Mouse (Mus musculus): ENCODE measurements around the gene Pigr. TPM values are rescaled to one million over a fixed set of nuclear protein-coding genes. Genes with fewer than 3 reads are reported as not detected.

The Pigr gene
- 1.5 and 1.8 TPM in 2 replicates for total RNA-seq (2017)

- ATAC-seq (ENCODE audit: extremely low read depth, insufficient number of reproducible peaks, low FRiP score, poor library complexity, severe bottlenecking), result no peak
These were observed at the start of gene Pigr for GRCm38 (mm10) chr1:130826448-130826847. Gene Pigr, plus strand, starts transcription at chr1:130826684.

GRCm38 (mm10) chr1:130779867-130780266, 46.6 kb upstream of the Pigr start:
- ATAC-seq (ENCODE audit: extremely low read depth, insufficient number of reproducible peaks, low FRiP score, poor library complexity, severe bottlenecking), result no peak

GRCm38 (mm10) chr1:130784054-130784453, 42.4 kb upstream of the Pigr start:
- ATAC-seq (ENCODE audit: extremely low read depth, insufficient number of reproducible peaks, low FRiP score, poor library complexity, severe bottlenecking), result peak; percentile 55; the same call in 1 of the 2 replicates

- ATAC-seq (ENCODE audit: extremely low read depth, insufficient number of reproducible peaks, low FRiP score, poor library complexity, severe bottlenecking), result no peak
These were observed 39.5 kb upstream of the Pigr start for GRCm38 (mm10) chr1:130787001-130787400.

- ATAC-seq (ENCODE audit: extremely low read depth, insufficient number of reproducible peaks, low FRiP score, poor library complexity, severe bottlenecking), result no peak
These were observed 36.7 kb upstream of the Pigr start for GRCm38 (mm10) chr1:130789512-130790451.

GRCm38 (mm10) chr1:130795331-130795730, 31.2 kb upstream of the Pigr start:
- no peak for ATAC-seq (ENCODE audit: extremely low read depth, insufficient number of reproducible peaks, low FRiP score, poor library complexity, severe bottlenecking)

- peak; percentile 63; the same call in 1 of the 2 replicates for ATAC-seq (ENCODE audit: extremely low read depth, insufficient number of reproducible peaks, low FRiP score, poor library complexity, severe bottlenecking)
These were observed 29.4 kb upstream of the Pigr start for GRCm38 (mm10) chr1:130796967-130797684.

GRCm38 (mm10) chr1:130798037-130798436, 28.4 kb upstream of the Pigr start:
- ATAC-seq (ENCODE audit: extremely low read depth, insufficient number of reproducible peaks, low FRiP score, poor library complexity, severe bottlenecking), result no peak

- no peak for ATAC-seq (ENCODE audit: extremely low read depth, insufficient number of reproducible peaks, low FRiP score, poor library complexity, severe bottlenecking)
These were observed 27.9 kb upstream of the Pigr start for GRCm38 (mm10) chr1:130798551-130798950.

GRCm38 (mm10) chr1:130799399-130799798, 27.1 kb upstream of the Pigr start:
- 0 out of 2 replicates have a peak, but pooled peaks have one; percentile 29 for ATAC-seq (ENCODE audit: extremely low read depth, insufficient number of reproducible peaks, low FRiP score, poor library complexity, severe bottlenecking)

- ATAC-seq (ENCODE audit: extremely low read depth, insufficient number of reproducible peaks, low FRiP score, poor library complexity, severe bottlenecking), result no peak
These were observed 25.9 kb upstream of the Pigr start, which contains the start of gene Fcamr for GRCm38 (mm10) chr1:130800602-130801001. Gene Fcamr, plus strand, starts transcription at chr1:130800902.

- no peak for ATAC-seq (ENCODE audit: extremely low read depth, insufficient number of reproducible peaks, low FRiP score, poor library complexity, severe bottlenecking)
These were observed 25.0 kb upstream of the Pigr start for GRCm38 (mm10) chr1:130801511-130801910.

- ATAC-seq (ENCODE audit: extremely low read depth, insufficient number of reproducible peaks, low FRiP score, poor library complexity, severe bottlenecking), result no peak
These were observed 23.5 kb upstream of the Pigr start for GRCm38 (mm10) chr1:130802976-130803375.

GRCm38 (mm10) chr1:130804279-130804678, 22.2 kb upstream of the Pigr start:
- no peak for ATAC-seq (ENCODE audit: extremely low read depth, insufficient number of reproducible peaks, low FRiP score, poor library complexity, severe bottlenecking)

- no peak for ATAC-seq (ENCODE audit: extremely low read depth, insufficient number of reproducible peaks, low FRiP score, poor library complexity, severe bottlenecking)
These were observed 15.6 kb upstream of the Pigr start for GRCm38 (mm10) chr1:130810906-130811305.

- no peak for ATAC-seq (ENCODE audit: extremely low read depth, insufficient number of reproducible peaks, low FRiP score, poor library complexity, severe bottlenecking)
These were observed 15.2 kb upstream of the Pigr start for GRCm38 (mm10) chr1:130811316-130811715.

- no peak for ATAC-seq (ENCODE audit: extremely low read depth, insufficient number of reproducible peaks, low FRiP score, poor library complexity, severe bottlenecking)
These were observed 6.7 kb upstream of the Pigr start for GRCm38 (mm10) chr1:130819737-130820136.

GRCm38 (mm10) chr1:130820316-130821148, 6.0 kb upstream of the Pigr start:
- ATAC-seq (ENCODE audit: extremely low read depth, insufficient number of reproducible peaks, low FRiP score, poor library complexity, severe bottlenecking), result peak; percentile 77

- ATAC-seq (ENCODE audit: extremely low read depth, insufficient number of reproducible peaks, low FRiP score, poor library complexity, severe bottlenecking), result no peak
These were observed 5.4 kb upstream of the Pigr start for GRCm38 (mm10) chr1:130821149-130821471.
